Mouse (Mus musculus): ENCODE measurements at regions not wholly inside any gene's neighbourhood (a gene's known extent, or its start where the extent isn't known, plus 50 kb on each side); places are given as distances from the start of the nearest gene placed in this dataset.

DNA sequence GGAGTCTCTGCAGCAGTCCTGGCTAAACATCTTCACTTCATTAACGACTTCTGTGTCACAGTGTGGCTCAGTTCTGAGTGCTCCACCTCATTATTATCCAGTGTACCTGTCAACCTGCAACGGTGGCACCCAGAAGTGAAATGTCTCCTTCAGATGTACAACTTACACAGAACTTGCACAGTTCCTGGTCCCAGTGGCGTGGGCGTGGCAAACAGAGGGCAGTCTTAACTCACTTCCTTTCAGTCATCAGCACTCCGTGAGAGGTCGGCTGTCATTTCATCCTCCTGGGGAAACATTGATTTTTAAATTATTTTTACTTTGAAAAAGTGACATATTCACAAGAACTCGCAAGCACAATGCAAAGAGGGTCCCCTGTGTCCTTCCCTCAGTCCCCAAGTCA, 103.6 kb upstream of the Teddm2 start:
- WGBS: 30% methylated on average over 7 of the region's 7 CpGs
- Histone ChIP-seq H3K36me3 (ENCODE audit: control insufficient read depth, insufficient read depth, low read length) (no peaks in the 10 kb centered on the region), H3K27ac (ENCODE audit: insufficient read depth, low read depth, low read length) (no peak overlapping the region), H3K27me3 (ENCODE audit: control insufficient read depth, insufficient read depth, low read length) (no peaks in the 10 kb centered on the region), H3K4me3 (ENCODE audit: low read depth, low read length) (no peak overlapping the region), H3K4me1 (ENCODE audit: control insufficient read depth, insufficient read depth, insufficient read length, low read length) (no peaks in the 10 kb centered on the region)
- no peak for TF ChIP-seq CTCF (IDR thresholded peaks at IDR 0.05; ENCODE audit: extremely low read depth, insufficient read length, insufficient replicate concordance, low read depth, low read length)
- TF ChIP-seq POLR2A (IDR thresholded peaks at IDR 0.05; ENCODE audit: low read depth, low read length): no peak

GRCm38 (mm10) chr1:154004647-154005046, 104.6 kb upstream of the Teddm2 start:
- no peak overlapping the region for H3K4me3 ChIP-seq (ENCODE audit: low read depth, low read length)
- TF ChIP-seq POLR2A (IDR thresholded peaks at IDR 0.05; ENCODE audit: low read depth, low read length): no peak
- TF ChIP-seq CTCF (IDR thresholded peaks at IDR 0.05; ENCODE audit: extremely low read depth, insufficient read length, insufficient replicate concordance, low read depth, low read length): no peak
- no peaks in the 10 kb centered on the region for H3K4me1 ChIP-seq (ENCODE audit: control insufficient read depth, insufficient read depth, insufficient read length, low read length)
- no peaks in the 10 kb centered on the region for H3K27me3 ChIP-seq (ENCODE audit: control insufficient read depth, insufficient read depth, low read length)
- H3K36me3 ChIP-seq (ENCODE audit: control insufficient read depth, insufficient read depth, low read length): no peaks in the 10 kb centered on the region
- no peak overlapping the region for H3K27ac ChIP-seq (ENCODE audit: insufficient read depth, low read depth, low read length)
- 94% methylated on average over 4 of the region's 4 CpGs for WGBS

GRCm38 (mm10) chr1:154006055-154006454, 106.0 kb upstream of the Teddm2 start:
- Histone ChIP-seq H3K27me3 (ENCODE audit: control insufficient read depth, insufficient read depth, low read length) (no peaks in the 10 kb centered on the region), H3K36me3 (ENCODE audit: control insufficient read depth, insufficient read depth, low read length) (no peaks in the 10 kb centered on the region), H3K4me3 (ENCODE audit: low read depth, low read length) (no peak overlapping the region), H3K27ac (ENCODE audit: insufficient read depth, low read depth, low read length) (no peak overlapping the region), H3K4me1 (ENCODE audit: control insufficient read depth, insufficient read depth, insufficient read length, low read length) (no peaks in the 10 kb centered on the region)
- WGBS: 76% methylated on average over 13 of the region's 13 CpGs
- TF ChIP-seq CTCF (IDR thresholded peaks at IDR 0.05; ENCODE audit: extremely low read depth, insufficient read length, insufficient replicate concordance, low read depth, low read length) (no peak), POLR2A (IDR thresholded peaks at IDR 0.05; ENCODE audit: low read depth, low read length) (no peak)

- WGBS: 91% methylated on average over 3 of the region's 3 CpGs
- no peak overlapping the region for H3K27ac ChIP-seq (ENCODE audit: insufficient read depth, low read depth, low read length)
- no peaks in the 10 kb centered on the region for H3K27me3 ChIP-seq (ENCODE audit: control insufficient read depth, insufficient read depth, low read length)
- no peaks in the 10 kb centered on the region for H3K36me3 ChIP-seq (ENCODE audit: control insufficient read depth, insufficient read depth, low read length)
- TF ChIP-seq CTCF (IDR thresholded peaks at IDR 0.05; ENCODE audit: extremely low read depth, insufficient read length, insufficient replicate concordance, low read depth, low read length): no peak
- no peak overlapping the region for H3K4me3 ChIP-seq (ENCODE audit: low read depth, low read length)
- H3K4me1 ChIP-seq (ENCODE audit: control insufficient read depth, insufficient read depth, insufficient read length, low read length): no peaks in the 10 kb centered on the region
Measured at GRCm38 (mm10) chr1:154007440-154007839, 107.4 kb upstream of the Teddm2 start.

DNA sequence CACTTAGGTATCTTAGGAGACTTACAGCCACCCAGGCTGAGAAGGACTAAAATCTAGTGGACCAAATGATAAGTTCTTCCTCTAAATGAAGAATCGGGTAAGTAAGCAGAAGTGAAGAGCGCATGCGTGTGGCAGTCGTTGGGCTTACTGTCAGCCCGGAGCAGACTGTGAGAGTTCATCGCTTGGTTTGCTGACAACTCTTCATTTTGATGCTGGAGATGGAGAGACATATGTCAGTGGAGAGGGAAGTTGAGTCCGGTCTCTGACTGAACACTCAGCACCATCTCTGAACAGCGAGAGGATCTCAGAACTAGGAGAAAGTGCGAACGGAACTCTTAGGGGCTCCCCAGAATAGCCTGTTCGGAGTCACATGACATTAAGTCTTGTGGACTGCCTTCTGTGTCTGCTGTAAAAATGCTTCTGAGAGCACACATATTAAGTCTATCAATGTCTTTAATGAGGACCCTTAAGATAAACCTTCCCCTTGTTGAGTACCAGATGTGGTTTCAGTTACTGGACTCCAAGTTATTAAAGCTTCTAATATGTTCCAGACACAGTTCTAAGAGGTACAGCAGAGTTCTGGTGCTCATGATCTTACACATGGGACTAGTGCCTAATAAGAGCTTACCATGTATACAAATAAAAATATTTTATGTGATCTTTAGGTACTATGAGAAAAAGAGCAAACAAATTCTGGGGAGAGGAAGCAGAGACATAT, 108.7 kb upstream of the Teddm2 start:
- no peaks in the 10 kb centered on the region for H3K36me3 ChIP-seq (ENCODE audit: control insufficient read depth, insufficient read depth, low read length)
- H3K27ac ChIP-seq (ENCODE audit: insufficient read depth, low read depth, low read length): no peak overlapping the region
- no peak for TF ChIP-seq CTCF (IDR thresholded peaks at IDR 0.05; ENCODE audit: extremely low read depth, insufficient read length, insufficient replicate concordance, low read depth, low read length)
- TF ChIP-seq POLR2A (IDR thresholded peaks at IDR 0.05; ENCODE audit: low read depth, low read length): no peak
- no peaks in the 10 kb centered on the region for H3K4me1 ChIP-seq (ENCODE audit: control insufficient read depth, insufficient read depth, insufficient read length, low read length)
- no peaks in the 10 kb centered on the region for H3K27me3 ChIP-seq (ENCODE audit: control insufficient read depth, insufficient read depth, low read length)
- no peak overlapping the region for H3K4me3 ChIP-seq (ENCODE audit: low read depth, low read length)
- 84% methylated on average over 11 of the region's 11 CpGs for WGBS

DNA sequence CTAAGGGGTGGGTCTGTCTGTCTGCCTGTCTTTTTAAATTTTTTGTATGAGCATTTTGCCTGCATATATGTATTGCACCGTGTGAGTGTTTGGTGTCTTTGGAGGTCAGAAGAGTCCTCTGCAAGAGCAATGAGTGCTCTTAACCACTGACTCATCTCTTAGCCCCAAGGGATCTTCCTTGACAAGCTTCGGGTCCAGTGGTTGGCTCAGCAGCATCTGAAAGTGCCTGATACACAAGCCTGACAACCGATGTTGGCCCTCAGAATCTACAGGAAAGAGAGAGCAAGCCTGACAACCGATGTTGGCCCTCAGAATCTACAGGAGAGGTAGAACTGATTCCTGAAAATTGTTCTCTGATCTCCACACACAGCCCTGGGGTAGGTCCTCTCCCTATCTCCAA, 110.7 kb upstream of the Teddm2 start:
- Histone ChIP-seq H3K27ac (ENCODE audit: insufficient read depth, low read depth, low read length) (no peak overlapping the region), H3K4me3 (ENCODE audit: low read depth, low read length) (no peak overlapping the region), H3K27me3 (ENCODE audit: control insufficient read depth, insufficient read depth, low read length) (no peaks in the 10 kb centered on the region), H3K4me1 (ENCODE audit: control insufficient read depth, insufficient read depth, insufficient read length, low read length) (no peaks in the 10 kb centered on the region), H3K36me3 (ENCODE audit: control insufficient read depth, insufficient read depth, low read length) (no peaks in the 10 kb centered on the region)
- 69% methylated on average over 4 of the region's 4 CpGs for WGBS
- no peak for TF ChIP-seq CTCF (IDR thresholded peaks at IDR 0.05; ENCODE audit: extremely low read depth, insufficient read length, insufficient replicate concordance, low read depth, low read length)
- no peak for TF ChIP-seq POLR2A (IDR thresholded peaks at IDR 0.05; ENCODE audit: low read depth, low read length)

DNA sequence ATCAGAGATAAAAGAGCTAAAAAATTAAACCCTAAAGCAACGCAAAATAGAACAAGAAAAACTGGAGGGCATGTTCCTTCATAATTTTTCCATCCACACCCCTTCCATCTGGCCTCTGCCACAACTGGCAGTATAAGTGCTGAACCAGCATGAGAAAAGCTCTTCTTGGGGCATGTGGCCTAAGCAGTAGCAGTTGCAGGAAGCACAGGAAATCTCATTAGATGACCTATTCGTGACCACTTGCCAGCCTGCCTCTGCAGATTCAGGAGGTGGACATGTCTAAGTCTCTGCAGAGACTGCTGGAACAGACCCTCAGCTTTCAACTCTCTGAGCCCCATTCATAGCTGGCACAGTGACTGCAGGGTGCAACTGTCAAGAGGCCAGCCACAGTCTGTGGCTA, 116.5 kb upstream of the Teddm2 start:
- H3K36me3 ChIP-seq (ENCODE audit: control insufficient read depth, insufficient read depth, low read length): no peaks in the 10 kb centered on the region
- 61% methylated on average over 2 of the region's 2 CpGs for WGBS
- H3K27ac ChIP-seq (ENCODE audit: insufficient read depth, low read depth, low read length): no peak overlapping the region
- H3K27me3 ChIP-seq (ENCODE audit: control insufficient read depth, insufficient read depth, low read length): no peaks in the 10 kb centered on the region
- TF ChIP-seq CTCF (IDR thresholded peaks at IDR 0.05; ENCODE audit: extremely low read depth, insufficient read length, insufficient replicate concordance, low read depth, low read length): no peak
- TF ChIP-seq POLR2A (IDR thresholded peaks at IDR 0.05; ENCODE audit: low read depth, low read length): no peak
- no peaks in the 10 kb centered on the region for H3K4me1 ChIP-seq (ENCODE audit: control insufficient read depth, insufficient read depth, insufficient read length, low read length)
- H3K4me3 ChIP-seq (ENCODE audit: low read depth, low read length): no peak overlapping the region

Data from small intestine, adult 2 months (tissue).